ENCODE assay signal across 8 mouse cellular contexts in genomic region chr17:56023386-56023785, GRCm38 (mm10). TPM values are rescaled to one million over a fixed set of nuclear protein-coding genes. Genes with fewer than 3 reads are reported as not detected.
DNase-seq lines count a peak whose midpoint lies in the region; ATAC-seq and TF ChIP-seq lines count a peak whose summit lies in the region.

No protein-coding gene starts in this region.

- DNase-seq in cerebellum, adult 11 months, result peak; percentile 16
- no peak for DNase-seq in cerebellum, adult 11-12 months
- DNase-seq in liver, adult 2 months (ENCODE audit: extremely low read depth, low read depth, low spot score), result no peak
- DNase-seq in liver, result no peak
- peak; percentile 26 to 39 for DNase-seq in monocyte, adult 2 months (ENCODE audit: low read depth in 1 of 2, low spot score in 2 of 2)
- no peak for DNase-seq in kidney, postnatal 10 days
- DNase-seq in kidney, postnatal 4 days, result no peak

- no peak overlapping the region for H3K4me2 ChIP-seq in hindbrain, embryonic 13.5 days

- peak overlapping the region; percentile 36; the same call in 1 of the 2 replicates for H3K27ac ChIP-seq in liver, adult 2 months (replicated peaks; ENCODE audit: insufficient read depth, low read depth, low read length)
- H3K27ac ChIP-seq in hindbrain, embryonic 13.5 days, result peak overlapping the region; percentile 56; the same call in 1 of the 2 replicates

- ATAC-seq in hindbrain, embryonic 13.5 days (ENCODE audit: low FRiP score), result no peak

- no peak overlapping the region for H3K4me3 ChIP-seq in liver, adult 2 months (ENCODE audit: insufficient read depth, low read depth, low read length)
- H3K4me3 ChIP-seq in hindbrain, embryonic 13.5 days, result no peak overlapping the region

- H3K9ac ChIP-seq in liver, adult 2 months (ENCODE audit: low read depth, low read length), result no peak overlapping the region
- peak overlapping the region; percentile 44; the same call in 1 of the 2 replicates for H3K9ac ChIP-seq in hindbrain, embryonic 13.5 days

- H3K4me1 ChIP-seq in liver, adult 2 months (ENCODE audit: control insufficient read depth, insufficient read depth, low read length), result peaks cover 30% of the 10 kb centered on the region
- H3K4me1 ChIP-seq in hindbrain, embryonic 13.5 days (replicated peaks), result peaks cover 60% of the 10 kb centered on the region

- H3K79me2 ChIP-seq in liver, adult 2 months (ENCODE audit: control insufficient read depth, insufficient read depth, low read length), result peaks cover 43% of the 10 kb centered on the region

- H3K9me3 ChIP-seq in hindbrain, embryonic 13.5 days, result no peaks in the 10 kb centered on the region

- H3K27me3 ChIP-seq in liver, adult 2 months (ENCODE audit: control insufficient read depth, insufficient read depth, low read length), result no peaks in the 10 kb centered on the region
- no peaks in the 10 kb centered on the region for H3K27me3 ChIP-seq in hindbrain, embryonic 13.5 days

- no peaks in the 10 kb centered on the region for H3K36me3 ChIP-seq in liver, adult 2 months (ENCODE audit: control insufficient read depth, insufficient read depth, low read length)
- H3K36me3 ChIP-seq in hindbrain, embryonic 13.5 days, result peaks cover 44% of the 10 kb centered on the region

- no peak for TF ChIP-seq POLR2A in liver, adult 2 months (IDR thresholded peaks at IDR 0.05; ENCODE audit: extremely low read depth, insufficient read depth, low read length)

- 63% methylated on average over 5 of the region's 5 CpGs for WGBS in liver, adult 2 months
- WGBS in hindbrain, embryonic 13.5 days, result 88% methylated on average over 5 of the region's 5 CpGs

- no peak for TF ChIP-seq CTCF in liver, adult 2 months (IDR thresholded peaks at IDR 0.05; ENCODE audit: low read depth, low read length)

RNA-seq across cellular contexts. Expression of gene Sh3gl1, which starts 13.0 kb away (rescaled TPM):
- 8.8 and 10.5 TPM in 2 replicates for total RNA-seq in liver, adult 2 months (2014; rRNA removed)
- 33.5 and 40.0 TPM in 2 replicates for polyA plus RNA-seq in liver, adult 2 months (2012; rRNA removed)
- polyA plus RNA-seq in hindbrain, embryonic 13.5 days (2015; fragmentation: Nextera tagmentation; extraction: Ambion mirVana), result 116 and 118 TPM in 2 replicates

RNA-seq across cellular contexts. Expression of gene Chaf1a, which starts 16.9 kb away (rescaled TPM):
- total RNA-seq in liver, adult 2 months (2014; rRNA removed), result 0.37 and 0.81 TPM in 2 replicates
- 0.26 and 0.31 TPM in 2 replicates for polyA plus RNA-seq in liver, adult 2 months (2012; rRNA removed)
- polyA plus RNA-seq in hindbrain, embryonic 13.5 days (2015; fragmentation: Nextera tagmentation; extraction: Ambion mirVana), result 6.1 and 6.9 TPM in 2 replicates

RNA-seq across cellular contexts. Expression of gene Mpnd, which starts 17.9 kb away (rescaled TPM):
- 86.2 and 93.2 TPM in 2 replicates for total RNA-seq in liver, adult 2 months (2014; rRNA removed)
- 142 and 175 TPM in 2 replicates for polyA plus RNA-seq in liver, adult 2 months (2012; rRNA removed)
- polyA plus RNA-seq in hindbrain, embryonic 13.5 days (2015; fragmentation: Nextera tagmentation; extraction: Ambion mirVana), result 159 and 163 TPM in 2 replicates

RNA-seq across cellular contexts. Expression of gene Stap2, which starts 18.0 kb away (rescaled TPM):
- total RNA-seq in liver, adult 2 months (2014; rRNA removed), result 30.9 and 35.3 TPM in 2 replicates
- polyA plus RNA-seq in liver, adult 2 months (2012; rRNA removed), result 38.8 and 44.8 TPM in 2 replicates
- 5.7 and 5.8 TPM in 2 replicates for polyA plus RNA-seq in hindbrain, embryonic 13.5 days (2015; fragmentation: Nextera tagmentation; extraction: Ambion mirVana)

RNA-seq across cellular contexts. Expression of gene Fsd1, which starts 37.1 kb away (rescaled TPM):
- total RNA-seq in liver, adult 2 months (2014; rRNA removed), result not detected in 2 replicates
- polyA plus RNA-seq in liver, adult 2 months (2012; rRNA removed), result not detected in 2 replicates
- 159 and 172 TPM in 2 replicates for polyA plus RNA-seq in hindbrain, embryonic 13.5 days (2015; fragmentation: Nextera tagmentation; extraction: Ambion mirVana)

Comparison
In these comparisons a context has a peak if more than half of its experiments do, and no peak if none do; other contexts are left out.
1. DNase-seq: peak in cerebellum, adult 11 months (single experiment) and monocyte, adult 2 months (2 of 2); none in cerebellum, adult 11-12 months (single experiment), liver, adult 2 months (single experiment), liver (single experiment), kidney, postnatal 10 days (single experiment) and kidney, postnatal 4 days (0 of 2).